Mouse (Mus musculus) E14TG2a.4 (cell line): ENCODE data around the gene Lactbl1.
A peak's percentile ranks its signal among the peaks of the same experiment; 100 is the strongest.

Experiments used
- CTCF ChIP-seq: conservative IDR thresholded peaks from 2 replicates; pipeline ENCODE4 v1.5.1; 2014; ENCODE audit warnings: low read length
- NANOG ChIP-seq: IDR thresholded peaks from 2 replicates; pipeline ENCODE4 v1.6.1; 2014; ENCODE audit warnings: borderline replicate concordance, low read length, mixed read lengths
- POU5F1 ChIP-seq: IDR thresholded peaks from 2 replicates; pipeline ENCODE4 v1.6.1; 2014; ENCODE audit warnings: low read length, borderline replicate concordance

- TF ChIP-seq CTCF (peak; percentile 81), POU5F1 (no peak), NANOG (no peak)
Measured at GRCm38 (mm10) chr4:136666002-136666401, 43.6 kb downstream of the Lactbl1 start.
